Mouse (Mus musculus) testis, adult 2 months (tissue): ENCODE data around the gene Veph1. TPM values are rescaled to one million over a fixed set of nuclear protein-coding genes. Genes with fewer than 3 reads are reported as not detected.

Source experiments
- H3K27ac ChIP-seq: fragments of 200-500 bp; 2 replicates; pipeline ENCODE4 v1.5.1; 2012; ENCODE audit warnings: low read depth, low read length; ENCODE audit not compliant: control insufficient read depth, insufficient read depth
- H3K27me3 ChIP-seq: fragments of 200-500 bp; 2 replicates; pipeline ENCODE4 v1.6.1; 2012; ENCODE audit warnings: mild to moderate bottlenecking, low read length, moderate library complexity; ENCODE audit not compliant: control insufficient read depth, insufficient read depth
- H3K36me3 ChIP-seq: fragments of 200-500 bp; 2 replicates; pipeline ENCODE4 v1.6.1; 2012; ENCODE audit warnings: mild to moderate bottlenecking, low read length; ENCODE audit not compliant: control insufficient read depth, insufficient read depth
- H3K4me1 ChIP-seq: fragments of 200-500 bp; 2 replicates; pipeline ENCODE4 v1.6.1; 2012; ENCODE audit warnings: low read length; ENCODE audit not compliant: control insufficient read depth, insufficient read depth
- H3K4me3 ChIP-seq: fragments of 200-500 bp; 2 replicates; pipeline ENCODE4 v1.5.1; 2012; ENCODE audit warnings: low read depth, mild to moderate bottlenecking, low read length, moderate library complexity, mixed read lengths; ENCODE audit not compliant: control insufficient read depth
- CTCF ChIP-seq: fragments of 200-500 bp; IDR thresholded peaks from 2 replicates; pipeline ENCODE4 v1.5.1; 2012; ENCODE audit warnings: low read depth, mild to moderate bottlenecking, inconsistent platforms, low read length, moderate library complexity; ENCODE audit not compliant: control insufficient read depth, insufficient read depth, insufficient replicate concordance
- POLR2A ChIP-seq: fragments of 200-500 bp; IDR thresholded peaks from 2 replicates; pipeline ENCODE4 v1.6.1; 2012; ENCODE audit warnings: low read depth, mild to moderate bottlenecking, inconsistent platforms, low read length, moderate library complexity; ENCODE audit not compliant: control insufficient read depth
- polyA plus RNA-seq: library from polyadenylated mRNA; depleted of rRNA; stranded (reverse); fragments of >200 nt; gene quantifications from 2 replicates; pipeline ENCODE4 v1.2.3, GENCODE M21; 2012

Gene Veph1
- polyA plus RNA-seq, 1 experiment, result 0.19 TPM

GRCm38 (mm10) chr3:66040857-66041494, 255.7 kb downstream of the Veph1 start:
- no peak overlapping the region for H3K4me3 ChIP-seq
- no peaks in the 10 kb centered on the region for H3K4me1 ChIP-seq
- no peak for TF ChIP-seq POLR2A
- TF ChIP-seq CTCF, result no peak
- H3K27ac ChIP-seq, result no peak overlapping the region
- H3K27me3 ChIP-seq, result no peaks in the 10 kb centered on the region
- no peaks in the 10 kb centered on the region for H3K36me3 ChIP-seq

- Histone ChIP-seq H3K36me3 (no peaks in the 10 kb centered on the region), H3K4me3 (no peak overlapping the region), H3K4me1 (no peaks in the 10 kb centered on the region), H3K27ac (no peak overlapping the region), H3K27me3 (no peaks in the 10 kb centered on the region)
- no peak for TF ChIP-seq CTCF
- TF ChIP-seq POLR2A, result no peak
These were observed 261.4 kb downstream of the Veph1 start for GRCm38 (mm10) chr3:66035226-66035625.

GRCm38 (mm10) chr3:66033346-66033745, 263.3 kb downstream of the Veph1 start:
- Histone ChIP-seq H3K27ac (no peak overlapping the region), H3K4me1 (no peaks in the 10 kb centered on the region), H3K4me3 (no peak overlapping the region), H3K27me3 (no peaks in the 10 kb centered on the region), H3K36me3 (no peaks in the 10 kb centered on the region)
- no peak for TF ChIP-seq POLR2A
- TF ChIP-seq CTCF, result no peak

DNA sequence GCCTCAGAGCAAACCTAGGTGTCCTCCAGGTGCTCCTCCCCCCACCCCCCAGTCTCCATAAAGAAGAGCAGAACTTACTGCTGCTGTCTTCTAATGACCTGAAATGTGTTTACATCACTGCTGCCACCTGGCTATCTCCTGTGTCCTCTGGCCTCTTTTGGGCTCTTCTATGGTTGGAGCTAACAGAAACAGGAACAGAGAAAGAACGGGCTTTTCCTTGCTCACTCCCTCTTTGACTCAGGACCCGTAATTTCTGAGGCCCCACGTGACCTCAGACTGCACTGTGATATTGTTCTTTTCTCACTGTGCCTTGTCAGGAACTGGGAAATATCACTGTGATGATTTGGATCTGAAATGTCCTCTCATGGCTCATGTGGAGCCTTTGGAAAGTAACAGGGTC, 271.2 kb downstream of the Veph1 start:
- Histone ChIP-seq H3K27ac (no peak overlapping the region), H3K36me3 (no peaks in the 10 kb centered on the region), H3K4me3 (no peak overlapping the region), H3K27me3 (no peaks in the 10 kb centered on the region), H3K4me1 (no peaks in the 10 kb centered on the region)
- TF ChIP-seq CTCF (no peak), POLR2A (no peak)

GRCm38 (mm10) chr3:66024220-66024792, 272.3 kb downstream of the Veph1 start:
- Histone ChIP-seq H3K27me3 (no peaks in the 10 kb centered on the region), H3K4me3 (no peak overlapping the region), H3K36me3 (no peaks in the 10 kb centered on the region), H3K27ac (no peak overlapping the region), H3K4me1 (no peaks in the 10 kb centered on the region)
- TF ChIP-seq CTCF (no peak), POLR2A (no peak)

- no peak for TF ChIP-seq CTCF
- TF ChIP-seq POLR2A, result no peak
- Histone ChIP-seq H3K27ac (no peak overlapping the region), H3K27me3 (no peaks in the 10 kb centered on the region), H3K4me3 (no peak overlapping the region), H3K36me3 (no peaks in the 10 kb centered on the region), H3K4me1 (peaks cover 3% of the 10 kb centered on the region; the same call in 1 of the 2 replicates)
These were observed 277.5 kb downstream of the Veph1 start for GRCm38 (mm10) chr3:66019171-66019570.

DNA sequence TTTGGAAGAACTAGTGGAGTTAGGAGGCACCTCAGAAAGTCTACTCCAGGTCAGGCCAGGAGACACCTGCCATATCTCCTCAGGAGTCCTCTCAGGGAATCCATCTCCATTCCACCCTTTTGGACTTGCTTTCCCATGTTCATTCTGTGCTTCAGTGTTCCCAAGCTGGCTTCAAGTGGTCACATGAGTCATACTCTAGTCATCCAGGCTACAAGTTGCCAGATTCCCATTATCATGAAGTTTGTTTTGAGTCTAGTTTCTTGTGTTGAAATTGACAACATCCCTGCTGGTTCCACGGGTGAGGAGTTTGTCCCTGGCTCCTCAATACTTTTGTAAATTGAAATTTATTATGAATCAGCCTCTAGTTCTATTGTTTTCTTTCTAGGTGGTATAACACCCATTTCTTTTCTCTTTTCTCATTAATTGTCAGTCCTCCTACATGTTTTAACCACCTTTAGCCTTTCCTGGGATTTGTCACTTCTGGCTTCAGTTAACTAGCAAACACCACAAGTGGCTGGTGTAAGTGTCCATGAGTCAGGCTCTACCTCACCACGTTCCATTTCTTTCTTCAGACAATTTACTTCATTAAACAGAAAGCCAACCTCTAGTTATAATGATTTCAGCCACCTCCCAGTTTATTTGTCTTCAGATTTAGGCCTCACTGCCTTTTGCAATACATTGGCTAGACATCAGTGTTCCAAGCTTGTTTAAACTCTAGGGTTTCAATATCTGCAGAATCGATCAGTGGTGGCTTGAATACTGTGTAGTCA, 288.8 kb downstream of the Veph1 start:
- no peak for TF ChIP-seq POLR2A
- no peak for TF ChIP-seq CTCF
- no peak overlapping the region for H3K4me3 ChIP-seq
- no peak overlapping the region for H3K27ac ChIP-seq
- no peaks in the 10 kb centered on the region for H3K27me3 ChIP-seq
- H3K36me3 ChIP-seq, result no peaks in the 10 kb centered on the region
- H3K4me1 ChIP-seq, result peaks cover 2% of the 10 kb centered on the region; the same call in 1 of the 2 replicates
